Mouse (Mus musculus) megakaryocyte-erythroid progenitor cell, adult 5-6 weeks (primary cell): ENCODE data around the gene Cdcp2. TPM values are rescaled to one million over a fixed set of nuclear protein-coding genes. Genes with fewer than 3 reads are reported as not detected.

Experiments
- total RNA-seq, 2 experiments: library from RNA; stranded (forward) in 1 of 2; stranded (reverse) in 1 of 2; fragments of 200-1000, 215-1000 nt in 1 of 2; fragments of >200 nt in 1 of 2; fragmentation: Nextera tagmentation in 1 of 2; gene quantifications; 2 replicates each; pipeline ENCODE4 v1.2.3; 2014 to 2017

The Cdcp2 gene
- total RNA-seq, 2 experiments from 2014 or later = not detected

Other genes starting within 250 kb of the Cdcp2 start
- 104 and 138 TPM in 2 replicates for gene Ssbp3, start 186.2 kb upstream of the Cdcp2 start, total RNA-seq (2014; fragmentation: Nextera tagmentation)
- gene Ssbp3, start 186.2 kb upstream of the Cdcp2 start, total RNA-seq (2017) = 50.5 and 63.4 TPM in 2 replicates
- 104 and 107 TPM in 2 replicates for gene Mrpl37, start 30.0 kb upstream of the Cdcp2 start, total RNA-seq (2014; fragmentation: Nextera tagmentation)
- gene Mrpl37, start 30.0 kb upstream of the Cdcp2 start, total RNA-seq (2017) = 61.0 and 78.5 TPM in 2 replicates
- 8.1 and 11.5 TPM in 2 replicates for gene Cyb5rl, start 29.9 kb upstream of the Cdcp2 start, total RNA-seq (2014; fragmentation: Nextera tagmentation)
- gene Cyb5rl, start 29.9 kb upstream of the Cdcp2 start, total RNA-seq (2017) = 6.6 and 12.8 TPM in 2 replicates
- 75.0 and 79.1 TPM in 2 replicates for gene Tmem59, start 81.5 kb downstream of the Cdcp2 start, total RNA-seq (2014; fragmentation: Nextera tagmentation)
- gene Tmem59, start 81.5 kb downstream of the Cdcp2 start, total RNA-seq (2017) = 66.1 and 102 TPM in 2 replicates
- gene Tceanc2, start 82.2 kb downstream of the Cdcp2 start, total RNA-seq (2014; fragmentation: Nextera tagmentation) = 7.1 and 18.4 TPM in 2 replicates
- 20.2 and 23.5 TPM in 2 replicates for gene Tceanc2, start 82.2 kb downstream of the Cdcp2 start, total RNA-seq (2017)
- gene Ldlrad1, start 112.3 kb downstream of the Cdcp2 start, total RNA-seq (2014; fragmentation: Nextera tagmentation) = 0.57 TPM in 1 of 2 replicates, not detected in the other
- gene Ldlrad1, start 112.3 kb downstream of the Cdcp2 start, total RNA-seq (2017) = not detected in 2 replicates
- gene Lrrc42, start 156.6 kb downstream of the Cdcp2 start, total RNA-seq (2014; fragmentation: Nextera tagmentation) = 18.3 and 46.6 TPM in 2 replicates
- 15.0 and 16.7 TPM in 2 replicates for gene Lrrc42, start 156.6 kb downstream of the Cdcp2 start, total RNA-seq (2017)
- gene Hspb11, start 156.7 kb downstream of the Cdcp2 start, total RNA-seq (2014; fragmentation: Nextera tagmentation) = 3.7 and 17.2 TPM in 2 replicates
- gene Hspb11, start 156.7 kb downstream of the Cdcp2 start, total RNA-seq (2017) = 11.2 and 12.7 TPM in 2 replicates
- not detected in 2 replicates for gene Dio1, start 210.3 kb downstream of the Cdcp2 start, total RNA-seq (2014; fragmentation: Nextera tagmentation)
- gene Dio1, start 210.3 kb downstream of the Cdcp2 start, total RNA-seq (2017) = not detected in 2 replicates
- 42.2 and 42.5 TPM in 2 replicates for gene Yipf1, start 217.5 kb downstream of the Cdcp2 start, total RNA-seq (2014; fragmentation: Nextera tagmentation)
- gene Yipf1, start 217.5 kb downstream of the Cdcp2 start, total RNA-seq (2017) = 26.5 and 26.6 TPM in 2 replicates